Mouse (Mus musculus) neural tube, embryonic 14.5 days (tissue): ENCODE results near the gene Ush2a. TPM values are rescaled to one million over a fixed set of nuclear protein-coding genes. Genes with fewer than 3 reads are reported as not detected.

Experiments used
- ATAC-seq: fragments of 200-750 bp; cut with Nextera tagmentation; 2 replicates; pipeline ENCODE4 v1.8.0; 2017; ENCODE audit warnings: low read depth, mild to moderate bottlenecking, moderate TSS enrichment, moderate library complexity
- H3K27ac ChIP-seq: fragments of 300-500 bp; sonication (generic); 2 replicates; pipeline ENCODE4 v1.5.1; 2014; ENCODE audit warnings: low read depth, mild to moderate bottlenecking, control low read depth, low read length, moderate library complexity, mixed read lengths
- H3K27me3 ChIP-seq: fragments of 300-500 bp; sonication (generic); 2 replicates; pipeline ENCODE4 v1.6.1; 2014; ENCODE audit warnings: low read length; ENCODE audit not compliant: control insufficient read depth, insufficient read depth
- H3K36me3 ChIP-seq: fragments of 300-500 bp; sonication (generic); 2 replicates; pipeline ENCODE4 v1.6.1; 2014; ENCODE audit warnings: low read length, mixed read lengths; ENCODE audit not compliant: control insufficient read depth, insufficient read depth
- H3K4me1 ChIP-seq: fragments of 300-500 bp; sonication (generic); 2 replicates; pipeline ENCODE4 v1.6.1; 2014; ENCODE audit warnings: low read length; ENCODE audit not compliant: control insufficient read depth, insufficient read depth
- H3K4me2 ChIP-seq: fragments of 300-500 bp; sonication (generic); 2 replicates; pipeline ENCODE4 v1.6.1; 2014; ENCODE audit warnings: mild to moderate bottlenecking, low read depth, low read length, control low read depth
- H3K4me3 ChIP-seq: fragments of 300-500 bp; sonication (generic); 2 replicates; pipeline ENCODE4 v1.5.1; 2014; ENCODE audit warnings: low read depth, low read length, control low read depth, mixed read lengths
- H3K9ac ChIP-seq: fragments of 300-500 bp; sonication (generic); replicated peaks from 2 replicates; pipeline ENCODE4 v1.6.1; 2014; ENCODE audit warnings: low read depth, mild to moderate bottlenecking, control low read depth, low read length, mixed read lengths
- H3K9me3 ChIP-seq: fragments of 300-500 bp; sonication (generic); 2 replicates; pipeline ENCODE4 v1.6.1; 2016; ENCODE audit warnings: low read length; ENCODE audit not compliant: control insufficient read depth
- WGBS: fragments of 180-500 bp; shearing (Covaris S2); extraction: QIAGEN DNeasy Blood & Tissue Kit; methylation state at CpG from one replicate; pipeline ENCODE4 v1.1.7; 2014; 5-methylcytosine and 5-hydroxymethylcytosine counted together
- polyA plus RNA-seq: library from polyadenylated mRNA; unstranded; fragments of >200 nt; fragmentation: Nextera tagmentation; extraction: Ambion mirVana; gene quantifications from 2 replicates; pipeline ENCODE4 v1.2.1, GENCODE M21; 2014

Gene Ush2a
- polyA plus RNA-seq, result 0.04 and 0.27 TPM in 2 replicates

GRCm38 (mm10) chr1:188261903-188262682 lies at the start of gene Ush2a:
Gene Ush2a (plus strand): TSS chr1:188262023.
- no peaks in the 10 kb centered on the region for H3K27me3 ChIP-seq
- H3K4me3 ChIP-seq, result no peak within 1 kb of the TSS
- no peak within 1 kb of the TSS for H3K4me2 ChIP-seq
- no peaks in the 10 kb centered on the region for H3K36me3 ChIP-seq
- 38% methylated on average over 10 of the region's 10 CpGs for WGBS
- H3K9ac ChIP-seq, result no peak within 1 kb of the TSS
- H3K4me1 ChIP-seq, result 0 out of 2 replicates have a peak, but pooled peaks cover 6% of the 10 kb centered on the region
- H3K9me3 ChIP-seq, result no peaks in the 10 kb centered on the region
- no peak for ATAC-seq
- H3K27ac ChIP-seq, result no peak within 1 kb of the TSS

DNA sequence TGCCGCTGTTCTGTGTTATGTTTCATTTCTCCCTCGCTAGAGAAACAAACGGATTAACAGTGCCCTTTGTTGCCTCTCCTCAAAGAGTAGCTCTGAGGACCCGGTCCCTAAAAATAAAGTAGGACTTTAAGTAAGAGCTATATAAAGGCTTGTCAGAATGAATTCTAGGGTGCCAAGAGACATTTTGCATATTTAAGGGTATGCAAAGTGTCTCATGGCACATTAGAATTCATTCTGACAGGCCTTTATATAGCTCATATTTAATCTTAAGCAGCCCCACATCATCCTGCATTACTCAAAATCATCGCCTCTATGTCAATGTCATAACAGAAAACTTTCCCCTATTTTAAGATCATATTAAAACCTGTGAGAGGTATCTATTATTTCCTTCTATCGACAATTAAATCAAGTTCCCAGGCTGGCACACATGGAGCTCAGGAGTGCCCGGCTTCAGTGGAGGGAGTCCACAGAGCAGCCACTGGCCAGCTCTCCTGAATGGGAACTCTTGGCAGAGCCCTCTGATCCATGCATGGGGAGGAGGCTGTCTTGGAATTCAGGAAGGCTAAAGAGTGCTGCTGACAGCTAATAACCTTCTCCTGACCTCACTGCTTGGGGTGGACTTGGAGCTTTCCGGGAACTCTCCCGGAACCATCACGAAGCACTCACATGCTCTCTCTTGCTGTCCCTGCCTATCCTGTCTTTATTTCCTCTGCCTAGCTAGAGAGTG lies 46.8 kb upstream of the Ush2a start:
- H3K4me1 ChIP-seq, result no peaks in the 10 kb centered on the region
- H3K4me3 ChIP-seq, result no peak overlapping the region
- no peaks in the 10 kb centered on the region for H3K9me3 ChIP-seq
- ATAC-seq, result no peak
- H3K36me3 ChIP-seq, result no peaks in the 10 kb centered on the region
- 70% methylated on average over 10 of the region's 10 CpGs for WGBS
- no peak overlapping the region for H3K9ac ChIP-seq
- H3K27me3 ChIP-seq, result no peaks in the 10 kb centered on the region
- no peak overlapping the region for H3K4me2 ChIP-seq
- H3K27ac ChIP-seq, result no peak overlapping the region

DNA sequence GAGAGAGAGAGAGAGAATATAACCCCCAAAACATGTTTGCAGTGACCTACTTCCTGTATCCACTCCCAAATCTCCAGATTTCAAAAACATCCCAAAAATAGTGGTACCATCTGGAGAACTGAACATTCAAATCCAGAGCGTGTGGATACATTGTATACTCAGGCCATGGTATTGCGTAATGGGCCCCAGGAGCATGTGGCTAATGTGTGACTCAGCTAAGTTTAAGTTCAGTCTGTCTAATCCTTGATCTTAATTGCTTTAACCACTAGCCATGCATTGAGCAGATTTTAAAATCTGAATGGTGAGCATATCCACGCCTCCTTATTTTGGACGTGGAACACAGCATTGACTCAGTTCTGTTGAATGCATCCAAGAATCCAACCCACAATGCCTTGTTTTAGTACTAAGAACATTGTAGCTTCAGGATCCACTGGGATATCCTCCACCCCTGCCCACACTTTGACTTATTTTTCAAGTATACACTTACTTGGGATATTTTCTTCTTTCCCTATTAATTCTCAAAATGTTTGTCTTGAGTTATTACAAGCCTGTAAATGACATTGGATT lies 40.5 kb upstream of the Ush2a start:
- H3K9me3 ChIP-seq, result no peaks in the 10 kb centered on the region
- 90% methylated on average over 4 of the region's 4 CpGs for WGBS
- H3K4me1 ChIP-seq, result no peaks in the 10 kb centered on the region
- no peak overlapping the region for H3K4me3 ChIP-seq
- no peak overlapping the region for H3K4me2 ChIP-seq
- no peak overlapping the region for H3K9ac ChIP-seq
- no peak overlapping the region for H3K27ac ChIP-seq
- no peak for ATAC-seq
- no peaks in the 10 kb centered on the region for H3K36me3 ChIP-seq
- H3K27me3 ChIP-seq, result no peaks in the 10 kb centered on the region

- H3K4me3 ChIP-seq, result no peak overlapping the region
- no peaks in the 10 kb centered on the region for H3K4me1 ChIP-seq
- H3K36me3 ChIP-seq, result no peaks in the 10 kb centered on the region
- no peak overlapping the region for H3K27ac ChIP-seq
- no peaks in the 10 kb centered on the region for H3K9me3 ChIP-seq
- 93% methylated on average over 5 of the region's 5 CpGs for WGBS
- H3K27me3 ChIP-seq, result no peaks in the 10 kb centered on the region
- H3K9ac ChIP-seq, result no peak overlapping the region
- H3K4me2 ChIP-seq, result no peak overlapping the region
- no peak for ATAC-seq
Measured at GRCm38 (mm10) chr1:188233036-188233724, 28.6 kb upstream of the Ush2a start.

DNA sequence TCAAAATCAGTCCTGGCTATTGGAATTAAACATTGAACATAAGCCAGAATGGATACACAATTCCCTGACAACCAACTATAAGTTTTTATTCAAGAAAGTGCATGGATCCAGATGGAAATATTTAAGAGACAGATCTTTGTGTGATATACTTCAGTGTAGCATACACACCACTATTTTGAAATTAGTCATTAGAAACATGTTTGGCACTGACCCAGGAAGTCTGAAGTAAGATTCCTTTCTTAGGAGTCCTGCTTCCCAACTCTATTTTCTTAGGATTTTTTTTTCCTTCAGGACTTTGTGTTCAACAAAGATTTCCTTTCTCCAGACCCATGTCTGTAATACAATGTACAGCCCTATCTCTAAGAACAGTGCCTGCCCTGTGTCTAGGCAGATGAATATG lies 23.2 kb upstream of the Ush2a start:
- no peak for ATAC-seq
- no peak overlapping the region for H3K27ac ChIP-seq
- H3K9ac ChIP-seq, result no peak overlapping the region
- H3K4me3 ChIP-seq, result no peak overlapping the region
- no peaks in the 10 kb centered on the region for H3K36me3 ChIP-seq
- no peak overlapping the region for H3K4me2 ChIP-seq
- no peaks in the 10 kb centered on the region for H3K27me3 ChIP-seq
- no peaks in the 10 kb centered on the region for H3K9me3 ChIP-seq
- no peaks in the 10 kb centered on the region for H3K4me1 ChIP-seq

- H3K9ac ChIP-seq, result no peak overlapping the region
- no peaks in the 10 kb centered on the region for H3K9me3 ChIP-seq
- no peaks in the 10 kb centered on the region for H3K36me3 ChIP-seq
- H3K4me3 ChIP-seq, result no peak overlapping the region
- no peaks in the 10 kb centered on the region for H3K4me1 ChIP-seq
- H3K27ac ChIP-seq, result no peak overlapping the region
- WGBS, result 88% methylated on average over 10 of the region's 10 CpGs
- no peak for ATAC-seq
- no peaks in the 10 kb centered on the region for H3K27me3 ChIP-seq
- H3K4me2 ChIP-seq, result no peak overlapping the region
Measured at GRCm38 (mm10) chr1:188241766-188242165, 20.1 kb upstream of the Ush2a start.

GRCm38 (mm10) chr1:188257500-188257899 lies 4.3 kb upstream of the Ush2a start:
- Histone ChIP-seq H3K4me1 (0 out of 2 replicates have a peak, but pooled peaks cover 6% of the 10 kb centered on the region), H3K9me3 (no peaks in the 10 kb centered on the region), H3K4me2 (no peak overlapping the region), H3K27me3 (no peaks in the 10 kb centered on the region), H3K36me3 (no peaks in the 10 kb centered on the region), H3K9ac (no peak overlapping the region), H3K4me3 (no peak overlapping the region), H3K27ac (no peak overlapping the region)
- no peak for ATAC-seq
- WGBS, result 93% methylated on average over 7 of the region's 7 CpGs

DNA sequence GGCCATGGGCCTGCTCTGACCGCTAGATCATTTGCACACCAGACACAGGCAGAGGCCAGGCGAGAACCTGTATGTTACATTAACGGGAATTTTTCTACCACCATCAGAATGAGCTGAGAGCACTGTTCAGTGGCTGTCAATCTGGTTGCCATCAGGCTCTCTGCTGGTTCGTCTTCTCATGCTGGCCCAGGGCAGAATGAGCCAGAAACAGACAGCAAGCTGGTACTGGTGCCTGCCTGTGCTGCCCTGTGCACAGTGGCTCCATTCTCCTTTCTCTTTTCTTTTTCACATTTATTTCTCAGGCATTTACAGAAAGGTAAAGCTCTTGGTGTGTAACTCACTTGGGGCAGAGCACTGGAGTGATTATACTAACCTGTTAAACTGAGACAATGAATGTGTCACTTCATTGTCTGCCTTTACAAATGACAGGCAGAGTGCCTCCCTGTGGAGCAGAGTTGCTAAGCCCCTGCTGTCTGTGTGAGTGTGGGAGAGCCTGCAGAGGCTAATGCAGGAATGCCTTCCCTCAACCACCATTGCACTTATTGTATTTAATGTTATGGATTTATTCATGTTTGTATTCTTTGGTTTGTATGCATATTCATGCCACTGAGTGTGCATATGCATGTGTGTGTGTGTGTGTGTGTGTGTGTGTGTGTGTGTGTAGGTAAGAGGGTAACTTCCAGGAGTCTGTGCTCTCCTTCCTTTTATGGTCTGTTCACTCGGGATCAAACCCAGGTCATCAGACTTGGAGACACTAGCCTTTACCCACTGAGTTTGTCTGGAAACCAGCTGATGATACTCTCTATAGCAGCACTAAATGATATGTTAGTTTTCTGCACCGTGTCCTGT lies 1.3 kb upstream of the Ush2a start:
- Histone ChIP-seq H3K36me3 (no peaks in the 10 kb centered on the region), H3K27ac (no peak overlapping the region), H3K4me1 (0 out of 2 replicates have a peak, but pooled peaks cover 6% of the 10 kb centered on the region), H3K4me3 (no peak overlapping the region), H3K9ac (no peak overlapping the region), H3K9me3 (no peaks in the 10 kb centered on the region), H3K4me2 (no peak overlapping the region), H3K27me3 (no peaks in the 10 kb centered on the region)
- ATAC-seq, result no peak
- WGBS, result 49% methylated on average over 6 of the region's 6 CpGs
